ENCODE assay signal across 22 mouse cellular contexts in the genomic region with DNA sequence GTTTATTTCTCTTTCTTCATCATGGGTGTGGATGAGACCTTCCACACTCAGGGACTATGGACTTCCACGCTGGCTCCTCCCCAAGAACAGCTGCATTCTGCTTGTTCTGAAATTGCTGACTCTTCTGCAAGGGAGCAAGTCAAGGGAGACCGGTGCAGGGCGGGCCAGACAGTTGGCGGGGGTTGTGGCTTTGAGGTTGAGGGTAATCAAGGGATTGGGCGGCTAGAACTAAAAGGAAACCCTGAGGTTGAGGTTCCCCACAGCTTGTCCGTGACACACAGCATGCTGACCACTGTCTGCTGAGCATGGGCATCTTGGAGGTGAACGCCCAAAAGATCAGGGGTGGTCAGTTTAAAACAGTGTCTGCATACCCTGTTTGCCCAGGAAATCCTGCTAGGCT.
DNase-seq lines count a peak whose midpoint lies in the region; ATAC-seq and TF ChIP-seq lines count a peak whose summit lies in the region.
"Had no signal": no experiment of that assay in that cellular context is flagged by ENCODE, and none has a peak within 500 bp of the region (broad histone marks: within the 10 kb centered on the region; RNA-seq: fewer than 3 reads in every experiment).

No protein-coding gene starts in this region.

- no peak overlapping the region for H3K9ac ChIP-seq in kidney, embryonic 15.5 days
- H3K9ac ChIP-seq: embryonic facial prominence, embryonic 13.5 days; forebrain, embryonic 15.5 days; heart, embryonic 12.5 days; liver, embryonic 12.5 days; stomach, embryonic 15.5 days had no signal

- no peak for TF ChIP-seq POLR2A in kidney, adult 2 months (IDR thresholded peaks at IDR 0.05; ENCODE audit: low read depth, low read length)

- no peaks in the 10 kb centered on the region for H3K4me1 ChIP-seq in kidney, adult 2 months (ENCODE audit: control insufficient read depth, insufficient read depth, low read length)
- peaks cover 13% of the 10 kb centered on the region for H3K4me1 ChIP-seq in kidney, embryonic 15.5 days
- H3K4me1 ChIP-seq: forebrain, embryonic 15.5 days; heart, embryonic 12.5 days; liver, embryonic 12.5 days; stomach, embryonic 15.5 days had no signal

- no peaks in the 10 kb centered on the region for H3K36me3 ChIP-seq in kidney, adult 2 months (ENCODE audit: control insufficient read depth, insufficient read depth, low read length)
- H3K36me3 ChIP-seq in kidney, embryonic 15.5 days = no peaks in the 10 kb centered on the region
- H3K36me3 ChIP-seq: embryonic facial prominence, embryonic 13.5 days; forebrain, embryonic 15.5 days; heart, embryonic 12.5 days; hindbrain, embryonic 10.5 days; liver, embryonic 12.5 days; midbrain, embryonic 10.5 days; stomach, embryonic 15.5 days had no signal

- no peak overlapping the region for H3K4me2 ChIP-seq in kidney, embryonic 15.5 days
- H3K4me2 ChIP-seq: embryonic facial prominence, embryonic 13.5 days; forebrain, embryonic 15.5 days; heart, embryonic 12.5 days; liver, embryonic 12.5 days; stomach, embryonic 15.5 days had no signal

- H3K27ac ChIP-seq in kidney, adult 2 months (ENCODE audit: insufficient read depth, low read depth, low read length) = no peak overlapping the region
- no peak overlapping the region for H3K27ac ChIP-seq in kidney, embryonic 15.5 days
- H3K27ac ChIP-seq: embryonic facial prominence, embryonic 13.5 days; forebrain, embryonic 15.5 days; hindbrain, embryonic 10.5 days; hindbrain, postnatal 0 days; liver, embryonic 12.5 days; midbrain, embryonic 10.5 days; stomach, embryonic 15.5 days had no signal

- DNase-seq in kidney, adult 2 months = peak; percentile 66
- DNase-seq in 416B (ENCODE audit: low read depth) = peak; percentile 81
- peak; percentile 65 to 77 for DNase-seq in kidney, postnatal 25 days
- DNase-seq in frontal cortex, adult 2 months (ENCODE audit: extremely low spot score in 1 of 2, low spot score in 1 of 2) = no peak
- no peak for DNase-seq in layer of hippocampus, postnatal 10 days (ENCODE audit: low spot score in 2 of 2)
- DNase-seq: adrenal gland, adult 8-10 months; cerebellum, adult 11-12 months; cerebellum, postnatal 10 days; gastrocnemius, postnatal 10 days; heart, adult 11 months; heart, postnatal 10 days had no signal

- H3K27me3 ChIP-seq in kidney, adult 2 months (replicated peaks; ENCODE audit: control insufficient read depth, insufficient read depth, low read length) = no peaks in the 10 kb centered on the region
- no peaks in the 10 kb centered on the region for H3K27me3 ChIP-seq in kidney, embryonic 15.5 days
- H3K27me3 ChIP-seq: embryonic facial prominence, embryonic 13.5 days; forebrain, embryonic 15.5 days; heart, embryonic 12.5 days; stomach, embryonic 15.5 days had no signal

- ATAC-seq in kidney, embryonic 15.5 days (replicated peaks; ENCODE audit: low FRiP score) = no peak
- 0 out of 2 replicates have a peak, but pooled peaks have one; percentile 12 for ATAC-seq in granulocyte monocyte progenitor cell, adult 5-6 weeks (replicated peaks; ENCODE audit: poor library complexity, severe bottlenecking)
- ATAC-seq: activated CD4-positive, CD25-positive, alpha-beta regulatory T cell, adult 4 months; forebrain, embryonic 15.5 days; hindbrain, postnatal 0 days; liver, embryonic 12.5 days had no signal

- WGBS in kidney, adult 2 months = 42% methylated on average over 7 of the region's 7 CpGs
- 57% methylated on average over 7 of the region's 7 CpGs for WGBS in kidney, embryonic 15.5 days

- no peak for TF ChIP-seq CTCF in kidney, adult 2 months (conservative IDR thresholded peaks at IDR 0.05; ENCODE audit: insufficient read depth, insufficient read length, low read depth, low read length)

- no peak overlapping the region for H3K4me3 ChIP-seq in kidney, adult 2 months (ENCODE audit: insufficient read depth, low read depth, low read length)
- no peak overlapping the region for H3K4me3 ChIP-seq in kidney, embryonic 15.5 days (replicated peaks)
- H3K4me3 ChIP-seq: embryonic facial prominence, embryonic 13.5 days; forebrain, embryonic 15.5 days; heart, embryonic 12.5 days; hindbrain, embryonic 10.5 days; liver, embryonic 12.5 days; midbrain, embryonic 10.5 days; stomach, embryonic 15.5 days had no signal

- H3K9me3 ChIP-seq in kidney, embryonic 15.5 days (replicated peaks) = no peaks in the 10 kb centered on the region
- H3K9me3 ChIP-seq: embryonic facial prominence, embryonic 13.5 days; forebrain, embryonic 15.5 days; heart, embryonic 12.5 days; hindbrain, embryonic 10.5 days; liver, embryonic 12.5 days; midbrain, embryonic 10.5 days; stomach, embryonic 15.5 days had no signal

Comparison
In these comparisons a context has a peak if more than half of its experiments do, and no peak if none do; other contexts are left out.
1. DNase-seq: peak in kidney, adult 2 months (single experiment), 416B (single experiment) and kidney, postnatal 25 days (2 of 2); none in frontal cortex, adult 2 months (0 of 2) and layer of hippocampus, postnatal 10 days (0 of 2).